Mouse (Mus musculus) gastrocnemius, adult 8-10 months (tissue): ENCODE measurements around the gene Tead4. TPM values are rescaled to one million over a fixed set of nuclear protein-coding genes. Genes with fewer than 3 reads are reported as not detected.
"Not testable (repeated sequence)": the region's sequence is repeated elsewhere in the genome, so short reads cannot be mapped to it uniquely, and the experiment has no call there.

Experiments used
- DNase-seq, 2 experiments: peaks; one replicate each; pipeline ENCODE4 v3.0.0; 2022; ENCODE audit warnings: low spot score in 2 of 2
- total RNA-seq, 4 experiments: library from RNA; stranded (reverse); gene quantifications; 2 replicates each; pipeline ENCODE4 v1.2.4; 2022

Gene Tead4
- 1 to 10 TPM; 6.0 to 8.1 (median 7.5) TPM for total RNA-seq

DNA sequence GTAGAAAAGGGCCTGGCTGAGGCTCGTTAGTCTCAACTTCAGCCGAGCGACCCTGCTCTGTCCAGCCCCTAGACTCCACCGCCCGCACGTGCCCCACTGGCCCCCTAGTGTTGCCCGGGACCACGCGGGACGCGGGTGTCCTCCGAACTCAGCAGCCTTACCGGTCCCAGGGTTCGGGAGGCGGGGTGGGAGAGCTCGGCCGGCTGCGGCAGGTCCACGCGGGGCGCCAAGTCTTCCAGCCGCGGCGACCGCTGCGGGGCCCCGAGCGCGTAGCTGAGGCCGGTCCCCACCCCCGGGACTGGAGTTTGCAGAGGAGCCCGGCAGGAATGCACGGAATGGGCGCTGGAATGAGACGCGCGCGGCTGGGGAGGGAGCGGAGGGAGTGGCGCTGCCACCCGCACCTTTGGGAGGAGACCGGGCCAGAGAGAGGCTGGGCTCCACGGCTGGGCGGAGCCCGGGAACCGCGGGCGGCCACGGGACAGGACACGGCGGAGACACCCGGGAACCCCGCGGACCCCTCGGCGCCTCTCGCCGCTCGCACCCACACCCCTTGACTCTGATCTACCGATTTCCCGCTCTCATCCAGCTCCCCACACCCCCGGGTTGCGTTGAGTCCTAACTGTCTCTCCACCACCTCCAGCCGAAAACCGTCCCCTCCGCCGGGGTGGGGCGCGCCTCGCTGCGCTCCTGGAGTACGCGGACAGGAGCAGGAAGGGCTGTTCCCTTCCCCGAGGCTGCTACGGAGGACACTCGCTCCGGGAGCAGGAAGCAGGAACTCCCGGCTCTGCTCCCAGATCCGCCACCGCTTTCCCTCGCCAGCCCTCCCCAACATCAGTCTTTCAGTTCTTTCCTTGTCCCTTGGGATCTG lies at the start of gene Tead4:
TSS of gene Tead4 (minus strand) at position 690 of the 868 bp plus-strand sequence.
- peak; percentile 23 to 44 for DNase-seq

DNA sequence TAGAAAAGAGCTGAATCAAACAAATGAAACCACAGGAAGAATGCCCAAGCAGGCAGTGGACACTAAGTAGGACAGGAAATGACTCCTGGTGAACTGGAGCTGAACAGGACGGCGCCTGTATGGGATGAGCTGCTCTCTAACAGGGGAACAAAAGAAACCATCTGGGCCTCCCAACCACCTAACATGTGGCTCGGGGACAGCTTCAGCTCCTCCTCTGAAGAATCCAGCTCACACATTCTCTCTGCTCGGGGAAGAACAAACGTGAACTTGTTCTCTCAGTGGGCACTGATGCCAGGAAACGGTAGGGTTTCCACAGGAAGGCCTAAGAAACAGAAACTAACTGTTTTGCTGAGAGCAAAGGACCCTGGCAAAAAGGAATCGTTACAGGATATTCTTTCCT lies 49.1 kb upstream of the Tead4 start:
- DNase-seq = no peak

DNA sequence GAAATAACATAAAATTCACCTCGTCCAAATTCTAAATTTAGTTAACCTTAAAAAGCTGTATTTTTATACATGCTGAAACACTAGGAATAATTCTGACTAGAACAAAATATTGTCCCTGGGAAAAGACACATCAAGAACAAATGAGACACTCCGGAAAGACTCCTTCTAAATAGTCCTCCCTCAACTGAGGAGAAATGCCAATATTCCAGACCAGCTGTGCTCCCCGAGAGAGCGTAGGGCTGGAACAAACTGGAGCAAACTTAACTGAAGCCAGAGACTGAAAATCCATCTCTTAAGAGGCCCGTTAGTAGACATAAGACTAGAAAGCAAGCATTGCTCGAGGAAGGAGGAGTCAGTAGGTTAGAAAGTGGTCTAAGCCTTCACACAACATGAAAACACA lies 46.2 kb upstream of the Tead4 start:
- no peak for DNase-seq

DNA sequence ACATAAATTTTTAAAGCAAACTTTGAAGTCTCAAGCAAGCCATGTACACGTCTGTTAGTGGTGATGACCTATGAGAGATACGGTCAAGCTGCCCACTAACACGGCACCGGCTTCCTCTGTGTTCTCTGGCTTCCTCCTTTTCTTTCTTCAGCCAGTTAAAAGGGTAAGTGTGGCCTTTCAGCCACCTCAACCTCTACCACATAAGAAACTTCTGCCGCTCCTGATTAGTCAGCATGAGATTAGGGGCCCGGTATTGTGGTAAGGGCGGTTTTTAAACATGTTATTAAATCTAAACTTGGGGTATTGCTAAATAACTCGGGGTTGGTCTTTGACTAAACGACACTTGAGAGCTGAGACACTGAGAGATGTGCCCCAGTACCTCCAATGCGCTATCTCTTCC lies 45.0 kb upstream of the Tead4 start:
- DNase-seq = no peak

DNA sequence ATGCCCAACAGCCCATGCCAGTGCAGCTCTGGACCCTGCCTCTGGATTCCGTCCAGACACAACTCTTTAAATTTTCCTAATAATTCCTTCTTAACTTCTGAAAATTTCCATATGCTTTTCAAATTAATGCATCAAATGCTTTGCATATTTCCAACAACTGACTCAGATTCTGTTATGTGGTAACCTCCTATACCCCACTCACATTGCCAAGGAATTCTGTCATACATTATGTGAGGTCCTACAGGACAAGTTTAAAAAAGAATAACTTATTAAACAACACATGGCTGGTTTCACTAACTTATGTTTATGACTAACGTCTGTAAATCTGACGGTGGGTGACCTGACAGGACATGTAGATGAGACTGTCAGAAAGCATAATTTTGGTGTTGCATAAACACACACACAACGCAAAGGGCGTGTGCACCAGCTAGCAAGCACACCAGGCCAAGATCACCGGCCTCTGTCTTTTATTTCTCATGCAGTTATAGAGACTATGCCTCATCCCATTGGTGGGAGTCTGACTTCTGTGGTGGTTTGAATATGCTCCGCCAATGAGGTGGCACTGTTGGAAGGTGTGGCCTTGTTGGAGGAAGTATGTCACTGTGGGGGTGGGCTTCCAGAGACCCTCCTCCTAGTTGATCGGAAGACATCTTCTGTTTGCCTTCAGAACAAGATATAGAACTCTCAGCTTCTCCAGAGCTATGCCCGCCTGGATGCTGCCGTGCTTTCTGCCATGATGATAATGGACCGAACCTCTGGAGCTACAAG lies 41.5 kb upstream of the Tead4 start:
- DNase-seq = no peak

DNA sequence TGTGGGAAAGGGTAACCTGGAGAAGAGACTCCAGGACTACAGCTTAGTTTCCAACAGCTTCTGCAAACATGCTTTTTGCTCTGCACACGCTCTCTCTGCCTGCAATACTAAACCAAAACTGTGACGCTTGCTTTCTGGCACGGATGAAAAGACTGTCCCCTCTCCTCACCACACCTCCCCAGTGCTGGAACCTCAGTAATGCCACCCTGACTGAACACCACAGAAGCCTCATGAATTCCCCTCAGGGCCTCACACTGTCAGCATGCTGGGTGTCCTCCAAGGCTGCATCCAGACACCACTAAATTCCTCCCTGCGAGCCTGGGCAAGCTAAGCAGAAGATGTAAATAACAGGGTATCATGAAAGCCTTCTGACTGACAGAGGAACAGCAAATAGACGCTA lies 38.3 kb upstream of the Tead4 start:
- DNase-seq = no peak

DNA sequence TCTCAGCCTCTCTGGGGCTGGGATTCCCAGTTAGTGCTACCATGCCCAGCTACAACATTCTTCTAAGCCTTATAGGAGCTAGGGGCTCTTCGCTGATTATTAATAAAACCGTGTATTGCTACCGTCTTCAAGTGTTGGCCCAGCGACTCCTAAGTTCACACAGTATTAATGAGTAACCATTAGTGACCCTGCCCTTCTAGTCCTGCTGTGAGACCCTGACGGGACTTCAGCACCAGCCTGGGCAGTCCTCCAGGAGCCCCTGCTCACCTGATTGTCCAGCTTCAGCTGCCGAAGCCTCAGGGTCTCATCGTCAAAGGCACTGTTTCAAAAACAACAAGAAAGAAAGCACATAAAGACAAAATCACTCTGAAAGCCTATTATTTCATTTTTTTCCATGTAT lies 36.8 kb upstream of the Tead4 start:
- DNase-seq = no peak

DNA sequence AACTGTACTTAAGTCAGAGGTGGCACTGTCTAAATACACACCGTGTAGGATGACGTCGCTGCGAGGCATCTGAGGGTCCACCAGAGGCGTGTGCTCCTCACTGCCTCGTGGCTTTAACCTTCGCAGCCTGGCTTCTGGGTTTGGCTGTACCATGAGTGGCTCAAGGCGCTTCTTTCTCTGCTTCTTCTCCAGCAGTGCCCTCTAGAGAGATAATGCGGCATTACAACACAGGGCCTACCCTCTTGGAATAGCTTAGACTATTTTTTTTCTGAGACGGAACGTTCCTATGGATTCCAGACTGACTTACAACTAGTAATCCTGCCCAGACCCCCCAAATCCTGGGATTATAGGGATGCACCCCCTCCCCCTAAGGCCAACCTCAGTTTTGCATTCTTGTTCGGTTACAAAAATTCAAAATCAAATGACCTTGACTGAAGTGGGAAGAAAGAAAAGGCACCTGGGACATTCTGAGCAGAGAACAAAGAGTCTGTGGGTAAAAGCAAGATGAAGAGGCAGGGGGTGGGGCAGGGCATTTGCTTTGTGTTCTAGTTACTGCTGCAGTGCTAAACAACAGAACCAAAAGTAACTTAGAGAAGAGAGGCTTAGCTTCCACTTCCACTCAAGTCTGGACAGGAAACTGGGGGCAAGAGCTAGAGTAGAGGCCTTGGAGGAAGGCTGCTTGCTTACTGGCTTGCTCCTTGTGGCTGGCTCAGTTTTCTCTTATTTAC lies 33.9 kb upstream of the Tead4 start:
- DNase-seq = peak; percentile 20

DNA sequence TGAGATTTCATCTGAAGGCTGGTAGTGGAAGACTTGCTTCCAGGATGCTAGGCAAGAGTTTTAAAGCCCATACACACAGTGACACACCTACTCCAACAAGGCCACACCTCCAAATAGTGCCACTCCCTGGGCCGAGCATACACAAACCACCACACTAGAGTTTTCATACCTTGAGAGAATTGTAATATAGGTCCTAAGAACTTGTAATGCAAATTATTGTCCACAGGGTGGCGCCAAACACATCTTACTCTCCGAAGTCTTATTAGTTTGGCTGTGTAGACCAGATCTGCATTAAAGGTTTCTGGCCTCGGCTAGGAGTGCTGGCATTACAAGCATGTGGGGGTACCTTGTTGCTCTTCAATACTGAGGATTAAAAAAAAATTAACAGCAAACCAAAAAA lies 17.7 kb upstream of the Tead4 start:
- peak in 1 of 2 experiments; percentile 20 for DNase-seq

DNA sequence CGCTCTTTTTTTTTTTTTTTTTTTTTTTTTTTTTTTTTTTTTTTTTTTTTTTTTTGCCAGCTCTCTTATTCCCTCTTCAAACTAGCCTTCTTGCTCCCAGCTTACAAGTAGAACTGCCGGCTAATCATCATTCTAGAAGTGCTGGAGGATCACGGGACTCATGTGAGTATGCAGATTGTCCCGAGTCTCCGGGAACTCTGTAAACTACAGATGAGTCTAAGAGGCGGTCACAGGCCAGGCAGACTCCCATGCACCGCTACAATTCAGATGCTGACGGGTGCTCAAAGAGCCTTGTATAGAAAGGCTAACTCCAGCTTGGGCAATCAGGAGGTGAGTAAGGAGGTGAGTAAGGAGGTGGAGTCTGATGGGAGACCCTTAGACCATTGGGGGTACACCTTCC lies 15.0 kb upstream of the Tead4 start:
- no peak for DNase-seq

DNA sequence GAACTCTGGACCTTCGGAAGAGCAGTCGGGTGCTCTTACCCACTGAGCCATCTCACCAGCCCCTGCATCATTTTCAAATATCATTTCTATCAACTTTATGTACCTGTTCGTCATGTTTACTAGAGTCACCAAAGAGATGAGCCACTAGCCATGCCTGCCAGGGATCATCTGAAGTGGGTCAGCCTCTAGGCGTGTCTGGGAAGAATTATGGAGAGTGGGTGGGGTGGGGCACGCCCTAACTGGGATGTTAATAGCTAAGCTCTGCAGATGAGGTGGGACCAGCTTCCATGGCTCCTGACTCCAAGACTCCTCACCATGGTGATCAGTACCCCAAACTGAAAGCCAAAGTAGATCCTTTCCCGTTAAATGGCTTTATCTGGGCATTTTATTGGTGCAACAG lies 14.2 kb upstream of the Tead4 start:
- no peak for DNase-seq

DNA sequence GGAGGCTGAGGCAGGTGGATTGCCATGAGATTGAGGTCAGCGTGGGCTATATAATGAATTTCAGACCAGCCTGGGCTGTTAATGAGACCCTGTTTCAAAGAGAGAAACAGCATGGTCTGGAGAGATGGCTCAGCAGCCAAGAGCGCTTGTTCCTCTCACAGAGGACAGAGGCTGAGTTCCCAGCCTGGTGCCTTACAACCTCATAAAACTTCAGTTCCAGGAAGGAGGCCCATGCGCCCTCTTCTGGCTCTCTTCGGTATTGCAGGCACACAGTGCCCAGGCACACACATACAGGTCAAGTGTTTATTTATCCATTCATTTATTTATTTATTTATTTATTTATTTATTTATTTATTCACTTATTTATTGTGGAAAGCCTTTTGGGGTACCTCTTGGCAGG lies 7.7 kb upstream of the Tead4 start:
- DNase-seq = peak; percentile 48 to 52

DNA sequence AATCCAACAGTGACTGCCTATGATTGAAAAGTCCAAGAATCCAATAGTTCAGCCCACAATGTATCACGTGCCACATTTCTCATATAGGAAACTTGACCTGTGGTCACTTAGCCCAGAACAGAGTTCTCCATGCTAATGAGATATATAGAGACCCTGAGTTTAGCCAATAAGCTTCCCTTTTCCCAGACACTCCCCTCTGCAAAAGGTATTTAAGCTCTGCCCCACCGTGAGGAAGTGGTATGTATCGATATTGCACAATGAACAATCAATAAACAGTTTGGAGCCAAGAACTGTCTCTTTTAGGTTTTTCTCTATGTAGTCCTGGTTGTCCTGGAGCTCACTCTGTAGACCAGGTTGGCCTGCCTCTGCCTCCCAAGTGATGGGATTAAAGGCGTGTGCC lies 4.2 kb upstream of the Tead4 start:
- DNase-seq = no peak

DNA sequence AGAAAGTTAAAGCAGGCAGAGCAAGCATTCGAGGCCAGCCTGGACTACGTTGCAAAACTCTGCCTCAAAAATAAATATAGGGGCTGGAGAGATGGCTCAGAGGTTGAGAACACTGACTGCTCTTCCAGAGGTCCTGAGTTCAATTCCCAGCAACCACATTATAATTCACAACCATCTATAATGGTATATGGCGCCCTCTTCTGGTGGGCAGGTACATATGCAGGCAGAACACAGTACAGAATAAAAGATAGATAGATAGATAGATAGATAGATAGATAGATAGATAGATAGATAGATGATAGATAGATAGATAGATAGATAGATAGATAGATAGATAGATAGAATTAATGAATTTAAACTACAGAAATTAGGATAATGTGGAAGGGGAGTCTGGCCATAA lies 2.0 kb upstream of the Tead4 start:
- DNase-seq = not testable (repeated sequence)

DNA sequence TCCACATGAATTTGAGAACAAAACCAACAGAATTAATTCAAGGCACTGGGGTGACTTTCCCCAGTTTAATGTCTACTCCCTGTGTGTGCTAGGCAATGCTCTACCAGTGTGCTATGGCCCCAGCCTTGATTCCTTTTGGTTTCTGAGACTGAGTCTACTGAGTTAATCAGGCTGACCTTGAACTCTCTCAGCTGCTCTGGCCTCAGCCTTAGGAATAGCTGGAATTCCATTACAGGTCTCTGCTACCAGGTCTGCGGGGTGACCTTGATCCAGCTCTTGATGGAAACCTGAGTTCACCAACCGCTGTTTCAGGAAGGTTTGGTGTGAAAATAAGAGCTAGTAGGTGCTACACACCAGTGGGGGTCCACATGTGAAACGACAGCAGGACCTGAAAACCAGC lies 1.3 kb upstream of the Tead4 start:
- DNase-seq = no peak

DNA sequence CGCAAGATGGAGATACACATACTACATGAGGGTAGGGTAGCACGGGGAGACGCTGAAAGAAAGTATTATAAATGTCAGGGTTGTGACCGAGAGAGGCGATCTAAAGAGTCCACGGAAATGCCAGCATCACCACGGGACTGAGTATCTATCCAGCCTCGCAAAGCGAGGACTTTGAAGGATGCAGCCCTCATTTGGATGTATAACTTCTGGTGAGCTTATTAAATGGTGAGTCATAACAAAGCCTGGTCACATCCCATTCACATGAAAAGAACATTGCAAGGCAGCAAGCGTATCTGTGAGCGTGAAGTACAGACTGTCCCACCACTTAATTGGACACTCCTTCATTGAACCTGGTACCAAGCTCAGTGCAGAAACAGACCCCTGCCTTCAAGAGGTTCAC lies 835 bp upstream of the Tead4 start:
- no peak for DNase-seq

DNA sequence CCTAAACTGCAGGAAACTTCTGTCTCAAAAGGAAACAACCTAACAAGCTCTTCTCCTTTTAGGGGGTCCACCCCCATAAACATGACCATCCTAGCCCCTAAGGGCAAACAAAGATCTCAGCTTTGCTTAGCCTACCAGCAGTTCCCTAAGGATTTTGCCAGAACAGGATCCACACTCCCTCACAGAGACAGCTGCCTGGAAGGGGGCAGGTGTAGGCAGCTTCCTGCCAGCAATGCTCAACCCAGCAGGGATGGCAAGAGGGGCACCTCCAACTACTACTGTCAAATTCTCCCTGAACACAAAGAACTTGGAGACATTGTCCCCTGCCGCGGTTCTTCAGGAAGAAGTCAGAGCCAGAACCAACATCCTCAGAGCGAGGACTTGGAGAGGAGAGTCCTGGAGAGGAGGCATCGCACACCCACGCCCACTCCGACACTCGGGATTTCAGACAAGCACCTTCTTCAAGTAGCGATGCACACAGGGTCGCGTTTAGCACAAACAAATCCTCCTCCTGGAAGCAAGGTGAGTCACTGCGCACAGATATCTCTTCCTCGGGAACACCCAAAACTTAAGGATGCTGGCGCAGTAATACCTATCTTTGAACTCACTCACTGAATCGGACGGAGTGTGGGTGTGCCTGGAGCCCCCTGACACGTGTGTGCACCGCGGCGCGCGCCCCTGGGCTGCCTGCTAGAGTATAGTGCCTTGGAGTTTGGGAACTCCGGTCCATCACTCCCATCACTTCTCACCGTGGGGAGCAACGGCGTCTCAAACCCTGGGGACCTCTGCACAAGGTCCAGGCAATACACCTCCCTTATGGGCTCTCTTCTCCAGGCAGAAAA lies 1.1 kb downstream of the Tead4 start:
- no peak for DNase-seq

DNA sequence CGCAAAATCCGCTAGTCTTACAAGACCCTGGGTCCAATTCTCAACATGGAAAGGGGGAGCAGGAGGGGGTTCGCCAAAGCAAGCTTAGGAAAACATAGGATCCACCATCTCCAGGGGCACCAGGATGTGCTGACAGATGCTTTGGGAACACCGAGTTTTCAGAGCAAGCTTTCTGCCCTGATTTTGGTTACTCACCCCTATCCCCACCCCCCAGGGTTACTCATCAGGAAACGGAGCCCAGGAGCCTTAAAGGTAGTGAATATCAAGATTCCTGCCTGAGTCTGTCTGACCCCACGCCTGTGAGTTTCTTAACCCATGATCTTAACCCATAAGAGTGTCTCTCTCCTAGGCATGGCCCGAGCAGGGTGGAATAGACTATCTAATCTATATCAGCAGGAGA lies 2.4 kb downstream of the Tead4 start:
- no peak for DNase-seq

DNA sequence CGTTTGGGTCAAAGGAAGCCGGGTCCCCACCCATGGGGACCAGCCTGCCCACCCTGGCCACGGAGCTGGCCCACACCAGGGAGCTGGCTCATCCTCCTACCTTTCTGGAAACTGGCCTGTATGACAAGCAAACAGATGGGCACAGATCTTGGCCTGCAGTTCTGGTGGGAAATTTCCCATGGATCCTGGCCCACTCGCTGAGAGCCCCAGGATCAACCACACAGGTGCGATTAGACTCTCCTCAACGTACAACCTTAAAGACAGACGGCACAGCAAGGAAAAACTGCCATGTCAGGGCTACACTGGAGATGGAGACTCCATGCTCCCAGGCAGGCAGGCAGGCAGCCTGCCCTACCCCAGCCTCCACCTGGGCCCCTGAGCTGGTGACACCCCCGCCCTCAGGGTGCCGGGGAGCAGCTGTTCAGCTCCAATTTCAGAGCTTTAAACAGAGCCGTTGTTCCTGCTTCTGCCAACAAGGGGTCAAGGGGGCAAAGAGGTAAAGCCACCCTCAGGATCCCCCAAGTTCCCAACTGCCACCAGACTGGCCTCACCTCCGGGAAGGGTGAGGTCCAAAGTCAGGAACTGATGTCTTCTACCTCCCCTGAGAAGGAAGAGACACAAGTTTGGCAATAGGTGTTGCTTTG lies 3.8 kb downstream of the Tead4 start:
- DNase-seq = peak in 1 of 2 experiments; percentile 41

DNA sequence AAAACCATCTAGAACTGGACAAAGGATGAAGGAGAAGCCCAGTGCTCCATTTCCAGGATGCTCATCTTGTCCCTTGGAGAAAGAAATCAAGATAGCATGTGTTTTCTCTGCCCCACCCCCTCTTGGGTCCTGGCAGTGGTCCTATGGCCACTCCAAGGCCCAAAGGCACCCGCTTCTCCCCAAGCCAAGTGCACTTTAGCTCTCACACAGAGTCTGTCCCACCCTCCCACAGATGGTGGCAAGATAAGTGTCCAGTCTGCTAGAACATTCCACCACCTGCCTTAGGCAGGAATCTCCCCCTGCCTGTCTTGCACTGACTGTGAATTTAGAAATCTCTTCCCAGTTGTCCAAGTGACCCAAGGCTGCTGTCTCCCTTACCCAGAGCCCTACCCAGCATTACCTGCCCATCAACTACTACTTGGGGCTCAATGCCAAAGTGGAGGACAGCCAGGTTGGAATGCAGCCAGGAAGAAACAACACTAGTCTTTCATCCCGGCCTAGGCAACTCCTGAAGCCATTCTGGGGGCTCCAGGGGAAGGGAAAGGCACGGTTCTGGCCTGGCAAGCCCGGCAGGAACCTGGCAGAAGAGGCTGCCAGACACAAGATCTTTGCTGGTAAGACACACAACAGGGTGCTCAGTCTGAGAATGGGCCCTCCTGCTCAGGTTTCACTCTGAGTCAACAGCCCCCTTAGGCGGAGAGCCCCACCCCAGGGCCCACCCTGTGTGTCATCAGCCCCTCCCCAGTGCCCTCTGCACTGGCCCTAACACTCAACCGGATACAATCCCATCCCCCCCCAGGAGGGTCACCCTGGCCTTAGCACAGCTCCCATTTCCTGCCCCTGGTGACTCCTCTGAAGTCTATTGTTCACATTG lies 4.5 kb downstream of the Tead4 start:
- peak; percentile 37 to 53 for DNase-seq
